Mouse (Mus musculus): ENCODE results near the gene Raf1. TPM values are rescaled to one million over a fixed set of nuclear protein-coding genes. Genes with fewer than 3 reads are reported as not detected.
"Not testable (repeated sequence)": the region's sequence is repeated elsewhere in the genome, so short reads cannot be mapped to it uniquely, and the experiment has no call there.

Gene Raf1
- polyA plus RNA-seq, 1 experiment from 2014 or later, result 141 TPM

- Histone ChIP-seq H3K4me3 (ENCODE audit: low read depth, low read length) (no peak overlapping the region), H3K27ac (replicated peaks; ENCODE audit: low read depth, low read length) (no peak overlapping the region), H3K4me2 (ENCODE audit: low read depth, severe bottlenecking) (no peak overlapping the region), H3K9me3 (ENCODE audit: control insufficient read depth, low read length) (no peaks in the 10 kb centered on the region), H3K4me1 (ENCODE audit: control insufficient read depth, insufficient read depth, low read length) (peaks cover 6% of the 10 kb centered on the region), H3K27me3 (ENCODE audit: control insufficient read depth, insufficient read depth, low read length) (no peaks in the 10 kb centered on the region), H3K36me3 (ENCODE audit: control insufficient read depth, insufficient read depth, low read length) (no peaks in the 10 kb centered on the region), H3K9ac (ENCODE audit: low read length) (no peak overlapping the region)
- 53% methylated on average over 5 of the region's 5 CpGs for WGBS
- ATAC-seq (ENCODE audit: insufficient number of reproducible peaks, low FRiP score, low TSS enrichment, low read depth), result no peak
- peak; percentile 33 for DNase-seq (ENCODE audit: low spot score)
These were observed 25.7 kb downstream of the Raf1 start for GRCm38 (mm10) chr6:115650476-115651427.

GRCm38 (mm10) chr6:115649792-115650365 is 26.6 kb downstream of the Raf1 start:
- 87% methylated on average over 1 of the region's 1 CpGs for WGBS

GRCm38 (mm10) chr6:115643315-115643714 is 33.1 kb downstream of the Raf1 start:
- WGBS, result 37% methylated on average over 1 of the region's 1 CpGs
- Histone ChIP-seq H3K9me3 (ENCODE audit: control insufficient read depth, low read length) (no peaks in the 10 kb centered on the region), H3K4me1 (ENCODE audit: control insufficient read depth, insufficient read depth, low read length) (no peaks in the 10 kb centered on the region), H3K27me3 (ENCODE audit: control insufficient read depth, insufficient read depth, low read length) (no peaks in the 10 kb centered on the region), H3K27ac (replicated peaks; ENCODE audit: low read depth, low read length) (no peak overlapping the region), H3K36me3 (ENCODE audit: control insufficient read depth, insufficient read depth, low read length) (no peaks in the 10 kb centered on the region; the same call in 1 of the 2 replicates), H3K4me3 (ENCODE audit: low read depth, low read length) (no peak overlapping the region), H3K4me2 (ENCODE audit: low read depth, severe bottlenecking) (no peak overlapping the region), H3K9ac (ENCODE audit: low read length) (no peak overlapping the region)
- DNase-seq (ENCODE audit: low spot score) (no peak), ATAC-seq (ENCODE audit: insufficient number of reproducible peaks, low FRiP score, low TSS enrichment, low read depth) (no peak)

More at GRCm38 (mm10) chr6:115649792-115650365, 26.6 kb downstream of the Raf1 start:
- Histone ChIP-seq H3K4me2 (ENCODE audit: low read depth, severe bottlenecking) (no peak overlapping the region), H3K9me3 (ENCODE audit: control insufficient read depth, low read length) (no peaks in the 10 kb centered on the region), H3K4me1 (ENCODE audit: control insufficient read depth, insufficient read depth, low read length) (peaks cover 6% of the 10 kb centered on the region), H3K36me3 (ENCODE audit: control insufficient read depth, insufficient read depth, low read length) (no peaks in the 10 kb centered on the region), H3K4me3 (ENCODE audit: low read depth, low read length) (no peak overlapping the region), H3K9ac (ENCODE audit: low read length) (no peak overlapping the region), H3K27ac (replicated peaks; ENCODE audit: low read depth, low read length) (no peak overlapping the region), H3K27me3 (ENCODE audit: control insufficient read depth, insufficient read depth, low read length) (no peaks in the 10 kb centered on the region)
- no peak for DNase-seq (ENCODE audit: low spot score)
- ATAC-seq (ENCODE audit: insufficient number of reproducible peaks, low FRiP score, low TSS enrichment, low read depth), result no peak

- not testable (repeated sequence) for H3K4me3 ChIP-seq (ENCODE audit: low read depth, low read length); H3K4me2 ChIP-seq (ENCODE audit: low read depth, severe bottlenecking); H3K27ac ChIP-seq (replicated peaks; ENCODE audit: low read depth, low read length); H3K4me1 ChIP-seq (ENCODE audit: control insufficient read depth, insufficient read depth, low read length); H3K27me3 ChIP-seq (ENCODE audit: control insufficient read depth, insufficient read depth, low read length); DNase-seq (ENCODE audit: low spot score); H3K9me3 ChIP-seq (ENCODE audit: control insufficient read depth, low read length); H3K36me3 ChIP-seq (ENCODE audit: control insufficient read depth, insufficient read depth, low read length); ATAC-seq (ENCODE audit: insufficient number of reproducible peaks, low FRiP score, low TSS enrichment, low read depth); H3K9ac ChIP-seq (ENCODE audit: low read length)
- 93% methylated on average over 7 of the region's 7 CpGs for WGBS
These were observed 38.2 kb downstream of the Raf1 start for GRCm38 (mm10) chr6:115638188-115638587.

GRCm38 (mm10) chr6:115634015-115634414 is 42.4 kb downstream of the Raf1 start:
- H3K4me3 ChIP-seq (ENCODE audit: low read depth, low read length), result no peak overlapping the region
- no peak overlapping the region for H3K27ac ChIP-seq (replicated peaks; ENCODE audit: low read depth, low read length)
- 100% methylated on average over 2 of the region's 2 CpGs for WGBS
- no peak overlapping the region for H3K9ac ChIP-seq (ENCODE audit: low read length)
- H3K9me3 ChIP-seq (ENCODE audit: control insufficient read depth, low read length), result no peaks in the 10 kb centered on the region
- no peaks in the 10 kb centered on the region for H3K27me3 ChIP-seq (ENCODE audit: control insufficient read depth, insufficient read depth, low read length)
- DNase-seq (ENCODE audit: low spot score) (no peak), ATAC-seq (ENCODE audit: insufficient number of reproducible peaks, low FRiP score, low TSS enrichment, low read depth) (no peak)
- H3K4me1 ChIP-seq (ENCODE audit: control insufficient read depth, insufficient read depth, low read length), result no peaks in the 10 kb centered on the region
- H3K4me2 ChIP-seq (ENCODE audit: low read depth, severe bottlenecking), result no peak overlapping the region
- H3K36me3 ChIP-seq (ENCODE audit: control insufficient read depth, insufficient read depth, low read length), result peaks cover 11% of the 10 kb centered on the region; the same call in 1 of the 2 replicates

GRCm38 (mm10) chr6:115631056-115631795 is 45.2 kb downstream of the Raf1 start:
- Histone ChIP-seq H3K4me1 (ENCODE audit: control insufficient read depth, insufficient read depth, low read length) (no peaks in the 10 kb centered on the region), H3K27ac (replicated peaks; ENCODE audit: low read depth, low read length) (no peak overlapping the region), H3K27me3 (ENCODE audit: control insufficient read depth, insufficient read depth, low read length) (no peaks in the 10 kb centered on the region), H3K9ac (ENCODE audit: low read length) (no peak overlapping the region), H3K36me3 (ENCODE audit: control insufficient read depth, insufficient read depth, low read length) (peaks cover 11% of the 10 kb centered on the region; the same call in 1 of the 2 replicates), H3K4me3 (ENCODE audit: low read depth, low read length) (no peak overlapping the region), H3K4me2 (ENCODE audit: low read depth, severe bottlenecking) (no peak overlapping the region), H3K9me3 (ENCODE audit: control insufficient read depth, low read length) (no peaks in the 10 kb centered on the region)
- DNase-seq (ENCODE audit: low spot score) (no peak), ATAC-seq (ENCODE audit: insufficient number of reproducible peaks, low FRiP score, low TSS enrichment, low read depth) (no peak)
- WGBS, result 69% methylated on average over 3 of the region's 3 CpGs

- no peak for ATAC-seq (ENCODE audit: insufficient number of reproducible peaks, low FRiP score, low TSS enrichment, low read depth)
- Histone ChIP-seq H3K4me2 (ENCODE audit: low read depth, severe bottlenecking) (no peak overlapping the region), H3K4me1 (ENCODE audit: control insufficient read depth, insufficient read depth, low read length) (no peaks in the 10 kb centered on the region), H3K36me3 (ENCODE audit: control insufficient read depth, insufficient read depth, low read length) (peaks cover 14% of the 10 kb centered on the region; the same call in 1 of the 2 replicates), H3K27ac (replicated peaks; ENCODE audit: low read depth, low read length) (no peak overlapping the region), H3K9me3 (ENCODE audit: control insufficient read depth, low read length) (no peaks in the 10 kb centered on the region), H3K9ac (ENCODE audit: low read length) (no peak overlapping the region), H3K4me3 (ENCODE audit: low read depth, low read length) (no peak overlapping the region), H3K27me3 (ENCODE audit: control insufficient read depth, insufficient read depth, low read length) (no peaks in the 10 kb centered on the region)
- 87% methylated on average over 5 of the region's 5 CpGs for WGBS
- no peak for DNase-seq (ENCODE audit: low spot score)
These were observed 50.3 kb downstream of the Raf1 start for GRCm38 (mm10) chr6:115626121-115626520.

GRCm38 (mm10) chr6:115620942-115621341 is 55.5 kb downstream of the Raf1 start:
- Histone ChIP-seq H3K4me1 (ENCODE audit: control insufficient read depth, insufficient read depth, low read length) (no peaks in the 10 kb centered on the region), H3K9me3 (ENCODE audit: control insufficient read depth, low read length) (no peaks in the 10 kb centered on the region), H3K36me3 (ENCODE audit: control insufficient read depth, insufficient read depth, low read length) (peaks cover 46% of the 10 kb centered on the region), H3K4me2 (ENCODE audit: low read depth, severe bottlenecking) (no peak overlapping the region), H3K4me3 (ENCODE audit: low read depth, low read length) (no peak overlapping the region), H3K9ac (ENCODE audit: low read length) (no peak overlapping the region), H3K27me3 (ENCODE audit: control insufficient read depth, insufficient read depth, low read length) (no peaks in the 10 kb centered on the region), H3K27ac (replicated peaks; ENCODE audit: low read depth, low read length) (no peak overlapping the region)
- no peak for DNase-seq (ENCODE audit: low spot score)
- 30% methylated on average over 1 of the region's 1 CpGs for WGBS
- no peak for ATAC-seq (ENCODE audit: insufficient number of reproducible peaks, low FRiP score, low TSS enrichment, low read depth)

All from limb, embryonic 11.5 days (tissue).